Mouse (Mus musculus): ENCODE measurements around the gene Mars. TPM values are rescaled to one million over a fixed set of nuclear protein-coding genes. Genes with fewer than 3 reads are reported as not detected.

Gene Mars
- total RNA-seq, 2 experiments from 2014 or later: 47.5 to 48.0 TPM

DNA sequence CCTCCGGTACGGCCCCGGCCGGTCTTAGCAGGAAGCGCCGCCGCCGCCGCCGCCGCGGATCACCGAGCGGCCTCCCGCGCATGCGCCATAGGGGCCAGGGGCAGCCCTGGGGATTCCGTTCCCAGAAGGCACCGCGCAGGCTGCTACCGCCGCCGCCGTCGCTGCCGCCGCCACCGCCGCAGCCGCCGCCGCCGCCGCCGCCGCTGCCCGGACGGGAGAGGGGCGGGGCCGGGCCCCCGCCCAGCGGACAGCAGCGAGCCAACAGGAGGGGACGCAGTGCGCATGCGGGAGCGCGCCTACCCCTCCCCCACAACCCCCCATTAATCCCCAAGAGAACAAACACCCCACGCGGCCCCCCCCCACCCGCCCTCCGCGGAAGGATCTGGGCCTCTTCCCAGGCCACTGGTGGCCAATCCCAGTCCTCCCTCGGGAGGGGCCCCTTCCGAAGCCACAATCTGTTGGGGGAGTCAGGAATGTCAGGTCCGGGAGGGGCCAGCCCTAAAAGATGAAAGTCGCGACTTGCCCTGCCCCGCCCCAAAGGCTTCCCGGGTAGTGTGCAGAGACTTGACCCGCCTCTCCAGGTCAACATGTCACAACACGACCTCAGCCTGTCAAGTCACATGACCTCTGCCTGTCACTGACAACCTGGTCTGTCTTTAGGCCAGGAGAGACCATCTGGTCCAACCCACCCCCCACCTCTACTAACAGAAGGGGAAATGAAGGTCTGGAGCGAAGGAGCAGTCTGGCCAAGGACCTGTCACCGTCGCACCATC lies 22.6 kb downstream of the Mars start, which contains the start of gene Mbd6:
Mbd6 (minus strand) TSS at position 219 of the 773 bp plus-strand sequence.
- DNase-seq (ENCODE audit: low spot score in 2 of 2): peak; percentile 84 to 90

DNA sequence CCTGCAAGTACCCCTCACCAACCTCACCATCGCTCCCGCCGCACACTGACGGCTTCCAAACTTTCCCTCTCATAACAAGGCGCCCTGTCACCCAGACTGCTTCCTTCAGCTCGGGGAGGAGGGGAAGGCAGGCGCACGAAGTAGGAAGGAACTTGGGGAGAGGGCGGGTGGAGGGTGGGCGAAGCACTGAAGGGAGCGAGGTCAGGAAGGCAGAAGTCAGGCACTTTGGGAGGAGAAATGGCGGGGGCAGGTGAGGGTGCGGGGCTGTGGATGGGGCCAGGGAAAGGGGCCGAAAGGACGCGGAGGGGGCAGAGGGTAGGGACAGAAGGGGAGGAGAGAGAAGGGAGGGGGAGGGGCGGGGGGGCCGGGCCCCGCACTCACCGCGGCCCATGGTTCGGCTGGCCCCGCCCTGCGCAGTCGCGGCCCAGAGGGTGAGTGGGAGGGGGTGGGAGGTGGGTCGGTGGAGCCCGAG lies 23.2 kb downstream of the Mars start:
- no peak for DNase-seq (ENCODE audit: low spot score in 2 of 2)

DNA sequence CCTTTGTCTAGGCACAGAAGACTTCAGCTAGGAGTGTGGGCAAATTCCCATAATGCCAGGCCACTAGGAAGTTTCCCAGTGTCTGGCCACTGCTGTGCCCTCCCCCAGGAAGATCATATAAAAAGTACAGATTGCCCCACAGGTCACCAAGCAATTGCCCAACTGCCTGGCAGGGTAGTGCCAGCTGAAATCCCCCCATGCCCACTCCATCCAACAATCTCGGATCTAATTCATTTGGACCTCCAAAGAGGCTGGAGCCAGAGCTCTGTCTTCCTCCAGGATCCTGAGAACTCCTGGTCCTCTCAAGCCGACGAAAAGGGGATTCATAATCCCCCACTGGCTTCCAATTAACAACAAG lies 23.7 kb downstream of the Mars start:
- DNase-seq (ENCODE audit: low spot score in 2 of 2): no peak

DNA sequence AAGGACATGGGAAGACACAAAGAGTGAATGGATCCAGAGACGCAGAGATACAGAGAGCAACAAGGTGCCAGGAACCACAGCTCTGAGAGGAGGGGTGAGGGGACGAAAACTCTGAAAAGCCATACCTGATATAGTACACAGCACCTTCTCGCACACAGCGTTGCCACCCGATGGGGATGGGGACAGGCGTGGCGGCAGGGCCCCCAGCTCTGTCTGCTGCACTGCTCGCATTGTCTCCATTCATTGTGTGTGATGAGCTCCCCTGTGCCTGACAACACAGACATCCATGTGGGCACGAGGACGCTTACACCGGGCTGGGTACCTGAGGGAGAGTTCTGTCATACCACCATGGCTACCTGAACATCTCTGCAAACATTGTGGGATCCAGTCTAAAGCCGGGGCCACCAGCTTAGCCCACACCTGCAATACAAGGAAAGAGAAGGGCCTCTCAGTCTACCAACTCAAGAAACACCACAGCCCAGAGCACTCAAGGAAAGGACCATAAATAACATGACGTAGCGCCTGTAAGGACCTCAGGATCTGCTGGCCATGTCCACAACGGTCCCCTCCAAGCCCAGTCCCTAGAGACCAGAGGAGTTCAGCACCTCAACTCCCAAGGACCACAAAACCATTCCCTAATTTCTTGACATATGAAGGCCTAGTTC lies 24.2 kb downstream of the Mars start:
- DNase-seq (ENCODE audit: low spot score in 2 of 2): no peak

DNA sequence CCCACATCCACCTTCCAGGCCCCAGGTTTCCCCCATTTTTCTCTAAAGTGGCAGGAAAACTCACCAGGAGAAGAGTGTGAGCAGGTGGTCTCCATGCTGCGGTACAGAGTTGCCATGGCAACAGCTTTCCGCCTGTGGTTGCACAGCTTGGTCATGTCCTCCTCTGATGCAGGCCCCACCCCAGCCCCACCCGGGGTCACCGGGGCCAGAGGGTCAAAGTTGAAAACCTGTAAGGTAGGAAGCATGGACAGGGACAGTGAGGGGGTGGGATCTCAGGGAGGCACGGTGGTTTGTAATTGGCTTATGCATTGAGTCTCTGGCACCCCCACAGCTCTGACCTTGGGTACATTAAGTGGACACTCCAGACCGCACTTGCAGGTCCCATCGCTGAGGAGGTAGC lies 24.9 kb downstream of the Mars start:
- no peak for DNase-seq (ENCODE audit: low spot score in 2 of 2)

DNA sequence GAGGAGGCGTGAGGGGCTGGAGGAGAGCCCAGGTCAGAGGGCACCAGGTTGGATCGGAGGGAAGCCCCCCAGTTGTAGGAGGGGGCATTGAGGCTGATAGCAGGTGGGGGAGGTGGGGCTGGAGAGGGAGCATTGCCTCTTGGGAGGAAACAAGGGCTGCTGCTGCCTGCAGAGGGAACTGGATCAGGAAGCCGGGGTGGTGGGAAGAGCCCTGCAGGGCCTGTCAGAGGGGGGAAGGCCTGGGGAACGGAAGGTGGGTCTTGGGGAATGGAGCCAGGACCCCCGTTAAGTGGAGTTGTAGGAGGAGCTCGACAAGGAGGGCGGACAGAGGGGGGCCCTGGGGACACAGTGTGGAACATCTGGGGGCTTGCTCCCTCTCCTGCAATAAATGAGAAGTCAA lies 25.4 kb downstream of the Mars start:
- DNase-seq (ENCODE audit: low spot score in 2 of 2): no peak

DNA sequence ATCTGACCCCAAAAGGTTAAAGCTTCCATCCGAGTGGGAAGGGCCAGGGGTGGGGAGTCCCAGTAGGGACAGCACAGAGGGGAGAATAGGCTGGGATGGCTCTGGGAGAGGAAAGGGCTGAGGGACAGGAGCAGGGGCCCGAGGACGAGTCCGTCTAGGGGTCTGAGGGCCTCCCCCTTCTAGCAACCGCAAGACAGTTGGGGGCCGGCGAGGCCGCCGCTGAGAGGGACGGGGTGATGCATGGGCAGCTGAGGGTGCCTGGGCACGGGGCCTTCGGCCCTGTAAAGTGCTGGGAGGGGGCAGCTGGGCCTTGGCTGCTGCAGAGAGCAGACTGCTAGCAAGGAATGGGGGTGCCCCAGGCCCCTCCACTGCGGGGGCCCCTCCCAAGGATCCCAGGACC lies 25.9 kb downstream of the Mars start:
- no peak for DNase-seq (ENCODE audit: low spot score in 2 of 2)

DNA sequence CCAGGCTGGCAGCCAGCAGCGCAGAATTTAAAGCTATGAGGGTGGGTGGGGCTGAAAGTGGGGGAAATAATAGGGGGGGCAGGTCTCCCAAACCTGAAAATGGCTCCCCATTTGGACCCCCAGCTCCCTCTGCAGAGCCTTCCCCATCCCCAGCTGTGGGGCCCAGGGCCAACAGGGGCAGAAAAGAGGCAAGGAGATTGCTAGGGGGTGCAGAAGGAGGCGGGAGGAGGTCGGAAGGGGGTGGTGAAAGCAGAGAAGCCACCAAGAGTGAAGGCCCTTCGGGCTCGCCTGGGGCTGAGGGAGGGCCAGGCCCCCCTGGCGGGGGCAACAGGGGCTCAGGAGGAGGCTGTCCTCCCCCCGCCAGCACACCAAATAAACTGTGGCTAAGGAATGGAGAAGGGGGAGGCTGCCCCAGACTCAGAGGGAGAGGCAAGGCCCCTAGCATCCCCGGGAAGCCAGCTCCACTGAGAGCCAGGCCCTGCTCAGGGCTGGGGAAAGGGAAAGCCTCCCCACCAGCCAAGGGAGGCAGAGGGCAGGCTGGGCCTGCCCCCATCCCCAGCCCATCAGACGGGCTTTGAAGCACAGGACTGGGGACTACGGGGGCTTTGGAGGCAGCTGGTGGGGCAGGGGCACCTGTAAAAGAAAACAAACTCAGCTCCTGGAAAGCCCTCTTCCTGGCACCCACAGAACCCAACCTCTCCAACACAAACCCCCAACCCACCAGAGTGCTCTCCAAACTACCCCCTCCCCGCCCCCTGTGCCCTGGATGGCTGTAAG lies 26.7 kb downstream of the Mars start:
- DNase-seq (ENCODE audit: low spot score in 2 of 2): no peak

DNA sequence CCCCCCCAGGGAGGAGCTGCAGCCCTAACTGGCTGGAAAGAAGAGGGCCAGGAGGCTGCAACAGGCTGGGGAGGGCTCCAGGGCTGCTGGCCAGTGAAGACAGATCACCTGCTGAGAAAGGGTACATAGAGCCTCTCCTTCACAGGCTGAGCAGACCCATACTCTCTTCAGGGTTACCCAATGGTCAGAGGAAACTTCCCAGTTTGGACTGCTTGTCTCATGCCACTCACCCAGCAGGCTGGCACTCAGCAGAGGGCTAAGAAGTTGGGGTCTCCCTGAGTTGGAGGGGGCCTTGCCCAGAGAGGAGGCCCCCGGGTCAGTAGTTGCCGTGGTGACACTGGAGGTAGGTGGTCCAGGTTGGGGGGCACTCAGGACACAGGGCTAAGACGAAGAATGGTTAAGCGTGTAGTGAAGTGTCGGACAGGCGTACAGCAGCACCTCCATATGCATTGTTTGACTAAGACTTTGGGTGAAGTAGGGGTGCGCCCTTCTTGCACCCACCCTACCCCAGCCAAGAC lies 27.4 kb downstream of the Mars start:
- no peak for DNase-seq (ENCODE audit: low spot score in 2 of 2)

DNA sequence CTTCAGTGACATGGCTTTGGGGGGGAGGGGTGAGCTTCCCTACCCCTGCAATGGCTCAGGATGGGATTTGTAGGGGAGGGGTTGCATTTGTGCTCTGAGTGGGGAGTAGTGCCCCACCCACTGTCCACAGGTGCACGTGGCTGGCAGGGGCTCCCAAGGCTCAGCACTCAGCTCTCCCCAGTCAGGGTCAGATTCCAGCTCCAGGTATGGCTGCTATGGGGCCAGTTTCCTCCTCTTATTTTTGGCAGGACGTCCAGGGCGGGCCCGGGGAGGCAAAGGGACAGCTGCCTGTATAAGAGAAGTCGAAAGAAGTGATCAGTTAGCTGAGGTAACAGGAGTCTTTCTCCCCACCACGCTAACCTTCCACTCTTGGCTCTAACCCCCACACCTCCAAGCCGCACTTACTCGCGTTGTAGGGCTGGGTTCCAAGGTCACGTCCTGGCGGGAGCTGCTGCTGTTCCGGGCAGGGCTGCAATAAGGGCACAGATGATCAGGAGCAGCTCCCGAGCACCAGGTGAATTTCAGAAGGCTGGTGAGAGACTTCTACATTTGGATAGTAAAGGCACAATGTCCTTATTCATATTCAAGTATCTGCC lies 28.9 kb downstream of the Mars start:
- no peak for DNase-seq (ENCODE audit: low spot score in 2 of 2)

DNA sequence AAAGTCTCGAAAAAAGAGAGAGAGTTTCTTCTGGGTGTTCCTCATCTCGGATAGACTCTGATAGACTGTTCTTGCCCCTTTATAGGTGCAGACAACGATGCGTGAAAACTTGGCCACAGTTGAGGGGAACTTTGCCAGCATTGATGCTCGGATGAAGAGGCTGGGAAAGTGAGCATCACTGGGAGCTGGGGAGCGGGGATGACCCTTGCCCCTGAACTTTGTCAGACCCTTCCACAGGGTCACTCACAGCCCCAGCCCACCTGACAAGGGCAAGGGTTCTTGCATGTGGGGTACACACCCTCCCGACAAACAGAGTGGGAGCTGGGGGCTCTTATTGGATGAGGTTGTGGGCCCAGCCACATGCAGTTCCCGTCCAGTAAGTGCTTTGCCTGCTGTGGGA lies 30.3 kb downstream of the Mars start:
- DNase-seq (ENCODE audit: low spot score in 2 of 2): no peak

DNA sequence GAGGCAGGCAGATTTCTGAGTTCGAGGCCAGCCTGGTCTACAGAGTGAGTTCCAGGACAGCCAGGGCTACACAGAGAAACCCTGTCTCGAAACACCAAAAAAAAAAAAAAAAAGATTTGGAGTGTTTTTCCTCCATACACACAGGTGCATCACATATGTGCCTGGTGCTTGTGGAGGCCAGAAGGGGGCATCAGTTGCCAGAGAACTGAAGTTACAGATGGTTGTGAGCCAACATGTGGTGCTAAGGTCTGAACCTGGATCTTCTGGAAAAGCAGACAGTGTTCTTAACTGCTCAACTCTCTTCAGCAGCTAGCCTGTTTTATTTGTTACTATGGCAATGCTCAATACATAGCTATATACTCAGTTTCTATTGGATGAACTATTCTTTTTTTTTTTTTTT lies 31.9 kb downstream of the Mars start:
- DNase-seq (ENCODE audit: low spot score in 2 of 2): no peak

DNA sequence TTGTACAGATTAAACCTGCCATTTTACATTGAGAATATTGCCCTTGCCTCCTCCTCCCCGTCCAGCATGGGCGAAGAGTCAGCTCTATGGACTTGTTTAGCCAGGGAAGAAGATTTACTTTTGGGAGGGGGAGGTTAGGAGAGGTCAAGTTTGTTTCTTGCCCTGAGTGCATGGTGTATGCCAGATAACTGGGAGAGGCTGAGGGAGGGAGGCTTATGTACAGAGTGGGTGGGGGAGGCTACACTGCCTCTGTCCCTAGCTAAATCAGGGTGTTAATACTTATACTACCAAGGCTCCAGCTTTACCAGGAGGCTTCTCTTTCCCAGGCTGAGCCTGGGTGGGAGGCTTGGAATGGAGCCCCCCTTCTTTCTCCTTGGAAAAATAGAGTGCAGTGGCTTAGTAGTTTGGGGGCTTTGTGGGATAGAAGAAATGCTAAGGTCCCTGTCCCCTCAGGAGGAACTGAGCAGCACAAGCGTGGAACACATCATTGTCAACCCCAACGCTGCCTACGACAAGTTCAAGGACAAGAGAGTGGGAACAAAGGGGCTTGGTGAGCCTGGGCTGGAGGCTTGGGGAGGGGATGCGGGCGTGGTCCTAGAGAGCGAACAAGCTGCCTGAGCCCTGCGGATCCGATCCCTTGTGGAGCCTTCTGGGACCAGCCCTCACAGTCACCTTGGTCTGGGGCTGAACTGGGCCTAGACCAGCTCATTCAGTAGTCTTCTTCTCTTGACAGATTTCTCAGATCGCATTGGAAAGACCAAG lies 37.1 kb downstream of the Mars start:
- no peak for DNase-seq (ENCODE audit: low spot score in 2 of 2)

DNA sequence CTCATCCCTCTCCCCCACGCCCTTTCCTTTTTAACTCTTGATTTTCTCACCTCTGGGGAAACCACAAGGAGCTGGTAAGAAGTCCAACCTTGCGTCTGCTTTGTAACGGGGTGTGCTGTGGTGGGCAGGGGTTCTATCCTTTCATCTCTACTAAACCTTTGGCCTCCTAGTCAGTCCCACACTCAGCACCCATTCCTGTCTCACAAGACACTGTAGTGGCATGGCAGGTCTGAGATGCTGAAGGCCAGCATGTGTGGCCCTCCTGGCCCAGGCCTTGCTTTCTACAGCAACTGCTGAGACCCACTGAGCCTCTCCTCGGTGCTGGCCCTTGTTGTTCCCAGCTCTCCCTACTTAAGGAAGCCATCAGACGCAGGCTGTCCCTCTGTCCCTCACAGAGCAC lies 39.2 kb downstream of the Mars start:
- no peak for DNase-seq (ENCODE audit: low spot score in 2 of 2)

DNA sequence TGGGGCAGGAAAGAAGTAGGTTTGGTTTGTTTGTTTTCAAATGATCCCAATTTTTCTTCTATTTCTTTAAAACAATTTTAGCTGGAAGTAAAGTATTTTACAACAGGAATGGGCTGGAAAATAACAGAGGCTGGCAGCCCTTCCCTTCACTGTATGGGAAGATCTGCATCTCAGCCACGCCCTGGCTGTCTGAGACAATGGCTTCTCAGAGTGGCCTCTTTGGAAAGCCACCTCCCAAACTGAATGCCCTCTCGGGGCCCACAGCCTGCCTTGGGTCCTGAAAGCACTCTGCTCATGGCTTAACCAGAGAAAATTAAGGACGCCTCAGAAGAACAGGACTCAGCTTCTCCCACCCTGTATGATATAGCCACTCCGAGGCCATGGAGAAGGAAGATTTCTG lies 41.7 kb downstream of the Mars start:
- no peak for DNase-seq (ENCODE audit: low spot score in 2 of 2)

DNA sequence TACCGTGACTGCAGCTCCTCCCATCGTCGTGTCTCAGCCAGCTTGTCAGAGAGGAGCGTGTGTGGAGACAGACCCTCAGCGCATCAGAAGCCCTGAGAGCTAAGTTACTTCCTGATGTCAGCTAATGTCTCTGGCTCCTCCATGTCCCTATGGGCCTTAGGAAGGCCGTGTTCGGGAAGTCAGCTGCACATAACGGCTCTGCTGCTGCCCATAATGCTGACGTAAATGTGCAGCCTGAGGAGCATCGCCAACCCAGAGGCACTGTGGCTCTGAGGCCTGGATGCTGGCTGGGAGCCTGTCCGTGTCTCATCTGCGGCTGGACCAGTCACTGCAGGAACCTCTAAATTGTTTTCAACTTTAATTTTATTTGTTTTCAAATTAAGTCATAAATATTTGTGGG lies 42.5 kb downstream of the Mars start:
- peak in 1 of 2 experiments; percentile 50 for DNase-seq (ENCODE audit: low spot score in 2 of 2)

DNA sequence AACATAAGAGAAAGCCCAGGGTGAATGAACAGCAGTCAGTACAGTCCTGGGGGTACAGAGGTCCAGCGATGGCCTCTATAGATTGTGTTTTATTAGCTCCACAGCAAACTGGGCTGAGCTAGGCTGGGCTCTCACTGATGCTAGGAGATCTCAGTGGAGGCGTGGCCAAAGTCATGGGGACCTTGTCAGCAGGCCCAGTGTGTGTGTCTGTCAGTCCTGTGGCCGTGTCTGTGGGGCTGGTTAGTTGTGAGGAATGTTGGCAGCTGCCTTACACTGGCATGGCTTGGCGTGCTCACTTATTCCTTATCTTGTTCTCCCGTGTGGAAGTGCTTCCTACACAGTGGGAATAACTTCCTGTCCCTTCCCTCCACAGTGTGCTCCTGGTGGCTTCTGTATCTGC lies 43.2 kb downstream of the Mars start:
- DNase-seq (ENCODE audit: low spot score in 2 of 2): no peak

DNA sequence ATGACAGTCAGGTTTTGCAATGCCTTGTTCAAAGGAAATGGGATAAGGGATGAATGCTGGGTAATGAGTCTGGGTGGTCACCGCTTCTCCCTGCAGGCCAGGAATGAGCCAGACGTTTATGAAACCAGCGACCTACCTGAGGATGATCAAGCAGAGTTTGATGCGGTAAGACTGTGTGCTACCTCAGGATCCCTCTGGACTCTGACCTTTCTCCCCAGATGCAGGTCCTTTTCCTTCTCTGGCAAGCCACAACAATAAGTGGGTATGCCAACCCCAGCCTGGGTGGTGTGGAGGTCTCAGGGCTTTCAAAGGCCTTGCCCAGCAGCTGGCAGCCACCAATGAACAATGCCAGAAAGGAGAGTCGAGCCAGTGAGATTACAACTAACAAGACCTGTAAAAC lies 44.3 kb downstream of the Mars start:
- no peak for DNase-seq (ENCODE audit: low spot score in 2 of 2)

DNA sequence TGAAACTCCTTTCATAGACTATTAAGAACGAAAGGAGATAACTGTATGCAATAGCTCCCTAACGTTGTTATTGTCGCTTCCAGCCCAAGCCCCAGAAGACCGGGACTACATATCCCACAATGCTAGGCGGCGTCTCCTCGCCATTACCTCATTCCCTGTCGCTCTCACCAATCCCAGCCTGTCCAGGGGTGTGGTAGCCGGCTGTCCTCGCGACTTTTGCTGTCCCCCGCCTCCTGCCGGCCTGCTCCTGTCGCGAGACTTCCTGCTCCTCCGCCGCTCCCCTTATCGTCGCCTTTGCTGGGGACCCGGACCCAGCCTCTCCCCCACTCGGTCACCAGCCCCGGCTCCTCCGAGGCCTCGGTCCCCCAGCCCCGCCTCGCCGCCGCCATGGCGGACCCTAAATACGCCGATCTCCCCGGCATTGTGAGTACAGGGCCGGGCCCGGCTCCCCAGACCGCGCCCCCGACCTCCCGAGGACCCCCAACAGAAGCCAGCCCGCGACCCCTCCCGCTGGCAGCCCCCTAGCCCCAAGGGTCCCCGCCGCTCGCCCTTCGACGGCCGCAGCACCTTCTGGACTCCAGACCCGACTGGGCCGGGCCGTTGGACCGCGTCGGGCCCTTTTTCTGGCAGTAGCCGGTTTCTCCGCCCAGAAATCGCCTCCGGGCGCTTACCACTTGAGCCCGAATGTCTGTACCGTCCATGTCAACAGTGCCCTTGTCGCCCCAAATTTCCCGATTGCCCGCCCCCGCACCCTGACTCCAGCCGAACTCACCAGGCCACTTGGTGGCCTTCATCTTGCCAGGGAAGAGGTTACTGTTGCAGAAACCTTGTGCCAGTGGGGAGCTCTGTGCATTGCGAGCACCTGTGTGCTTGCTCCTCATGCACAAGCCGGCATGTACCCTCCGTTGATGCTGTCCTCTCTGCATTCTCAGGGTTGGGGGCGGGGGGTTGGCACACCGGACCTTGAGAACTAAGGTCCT lies 45.2 kb downstream of the Mars start, which contains the start of gene Dctn2:
Dctn2 (plus strand) TSS at position 257 of the 980 bp plus-strand sequence.
- peak; percentile 81 to 93 for DNase-seq (ENCODE audit: low spot score in 2 of 2)

Data from gastrocnemius, postnatal 4 days (tissue).